Mouse (Mus musculus) erythroblast, adult 5-6 weeks (primary cell): ENCODE results near the gene Avpi1. TPM values are rescaled to one million over a fixed set of nuclear protein-coding genes. Genes with fewer than 3 reads are reported as not detected.

Source experiments
- ATAC-seq: replicated peaks from 2 replicates; pipeline ENCODE4 v1.8.0; 2016; ENCODE audit warnings: moderate number of reproducible peaks, mild to moderate bottlenecking, moderate TSS enrichment, inconsistent platforms; ENCODE audit not compliant: poor library complexity, low FRiP score, severe bottlenecking
- total RNA-seq, 2 experiments: library from RNA; stranded (forward) in 1 of 2; stranded (reverse) in 1 of 2; fragments of 150-400 nt in 1 of 2; fragments of 200-764, 138-1000 nt in 1 of 2; gene quantifications; 2 replicates each; pipeline versions ENCODE4 v1.2.3 to v1.2.4; 2015 to 2017; ENCODE audit warnings: low replicate concordance in 2 of 2

Avpi1 gene
- total RNA-seq (2015; ENCODE audit: low replicate concordance) (5.2 TPM in 1 of 2 replicates, not detected in the other), total RNA-seq (2017; ENCODE audit: low replicate concordance) (0.34 TPM in 1 of 2 replicates, not detected in the other)

GRCm38 (mm10) chr19:42128787-42129508, at the start of gene Avpi1:
Gene Avpi1 (minus strand): TSS chr19:42129059.
- peak; percentile 91 for ATAC-seq

DNA sequence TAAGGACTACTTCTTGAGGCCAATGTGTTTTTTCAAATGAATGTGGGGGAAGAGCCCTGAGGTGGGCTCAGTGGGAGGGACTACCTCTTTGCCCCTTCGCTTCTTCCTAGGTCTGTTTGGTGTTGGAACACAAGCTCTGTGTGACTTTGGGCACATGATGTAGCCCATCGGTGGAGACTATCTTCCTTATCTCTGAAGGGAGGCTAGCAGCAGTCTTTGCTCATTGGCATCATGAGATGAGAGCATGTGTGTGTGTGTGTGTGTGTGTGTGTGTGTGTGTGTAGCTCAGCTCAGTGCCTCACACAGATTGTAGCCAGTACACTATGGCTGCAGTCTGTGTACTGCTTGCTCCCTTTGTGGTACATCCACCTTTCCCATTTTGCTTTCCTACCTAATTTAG, 48.6 kb upstream of the Avpi1 start:
- no peak for ATAC-seq

GRCm38 (mm10) chr19:42176841-42177240, 48.0 kb upstream of the Avpi1 start:
- ATAC-seq = no peak

GRCm38 (mm10) chr19:42170025-42170969, 41.4 kb upstream of the Avpi1 start:
- peak; percentile 91 for ATAC-seq

DNA sequence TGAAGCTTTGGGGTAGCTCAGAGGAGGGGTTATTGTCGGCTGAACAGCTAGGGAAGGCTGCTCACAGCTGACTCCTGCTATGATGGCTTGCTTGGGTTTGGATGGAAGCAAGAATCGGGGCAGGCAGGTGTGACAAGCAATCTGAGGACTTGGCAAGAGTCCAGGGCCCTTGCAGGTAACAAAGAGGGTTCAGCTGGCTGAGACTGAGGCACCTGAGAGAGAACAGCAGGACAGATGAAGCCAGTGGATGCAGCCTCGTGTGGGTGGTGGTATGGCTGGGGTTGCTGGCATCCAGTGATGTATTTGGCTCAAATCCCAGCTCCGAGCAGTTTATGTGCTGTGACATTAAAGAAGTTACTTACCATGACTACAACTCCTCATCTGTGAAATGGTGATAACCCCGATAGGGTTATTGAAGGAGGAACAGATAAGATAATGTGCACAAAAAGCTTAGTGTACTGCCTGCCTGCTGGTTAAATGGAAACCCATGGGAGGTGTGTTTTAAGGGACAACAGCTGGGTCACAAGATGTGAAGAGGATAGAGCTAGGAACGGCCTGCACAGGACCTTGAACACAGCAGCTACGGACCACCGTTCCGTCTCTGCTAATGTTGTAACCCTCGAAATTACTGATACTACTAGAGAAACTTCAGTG, 40.6 kb upstream of the Avpi1 start:
- no peak for ATAC-seq

- ATAC-seq = no peak
These were observed 38.6 kb upstream of the Avpi1 start for GRCm38 (mm10) chr19:42167489-42167888.

GRCm38 (mm10) chr19:42166766-42167165, 37.9 kb upstream of the Avpi1 start:
- ATAC-seq = no peak

GRCm38 (mm10) chr19:42166130-42166529, 37.3 kb upstream of the Avpi1 start:
- ATAC-seq = peak; percentile 47

DNA sequence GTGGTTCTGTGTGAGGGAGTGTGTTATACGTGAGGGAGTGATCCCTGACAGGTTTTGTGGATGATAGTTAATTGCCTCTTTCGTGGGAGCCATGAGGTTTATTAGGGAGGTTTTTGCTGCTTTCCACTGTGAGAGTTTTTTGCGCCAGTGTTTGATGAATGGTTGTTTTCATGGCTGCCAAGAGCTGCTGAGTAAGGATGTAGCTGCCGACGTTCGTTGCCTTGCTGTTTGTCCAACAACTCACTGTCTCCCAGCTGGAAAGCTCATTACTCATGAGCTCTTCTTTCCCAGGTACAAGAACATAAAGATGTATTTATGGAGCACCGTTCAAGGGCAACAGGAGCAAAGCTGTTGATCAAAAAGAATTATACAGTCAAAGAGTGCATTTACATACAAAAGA, 35.3 kb upstream of the Avpi1 start:
- ATAC-seq = no peak

DNA sequence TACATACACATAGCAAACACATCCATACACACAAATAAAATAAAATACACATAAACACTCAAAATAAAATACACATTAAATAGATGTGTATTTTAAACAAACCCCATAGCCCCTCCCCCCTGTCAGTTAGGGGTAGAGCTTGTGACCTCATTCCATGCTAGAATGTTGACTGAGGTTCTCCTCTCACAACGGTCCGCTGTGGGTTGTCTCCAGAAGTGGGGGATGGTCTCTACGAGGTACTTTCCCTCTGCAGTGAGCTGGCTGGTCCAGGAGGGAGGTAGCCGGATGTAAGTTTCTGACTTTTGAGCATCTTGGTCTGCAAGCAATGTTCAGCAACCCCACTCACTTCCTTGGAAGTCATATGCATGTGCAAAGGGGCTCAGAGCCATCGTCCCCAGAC, 34.9 kb upstream of the Avpi1 start, which contains the start of gene Zfyve27:
TSS of gene Zfyve27 (plus strand) at position 188 of the 400 bp plus-strand sequence.
- no peak for ATAC-seq

DNA sequence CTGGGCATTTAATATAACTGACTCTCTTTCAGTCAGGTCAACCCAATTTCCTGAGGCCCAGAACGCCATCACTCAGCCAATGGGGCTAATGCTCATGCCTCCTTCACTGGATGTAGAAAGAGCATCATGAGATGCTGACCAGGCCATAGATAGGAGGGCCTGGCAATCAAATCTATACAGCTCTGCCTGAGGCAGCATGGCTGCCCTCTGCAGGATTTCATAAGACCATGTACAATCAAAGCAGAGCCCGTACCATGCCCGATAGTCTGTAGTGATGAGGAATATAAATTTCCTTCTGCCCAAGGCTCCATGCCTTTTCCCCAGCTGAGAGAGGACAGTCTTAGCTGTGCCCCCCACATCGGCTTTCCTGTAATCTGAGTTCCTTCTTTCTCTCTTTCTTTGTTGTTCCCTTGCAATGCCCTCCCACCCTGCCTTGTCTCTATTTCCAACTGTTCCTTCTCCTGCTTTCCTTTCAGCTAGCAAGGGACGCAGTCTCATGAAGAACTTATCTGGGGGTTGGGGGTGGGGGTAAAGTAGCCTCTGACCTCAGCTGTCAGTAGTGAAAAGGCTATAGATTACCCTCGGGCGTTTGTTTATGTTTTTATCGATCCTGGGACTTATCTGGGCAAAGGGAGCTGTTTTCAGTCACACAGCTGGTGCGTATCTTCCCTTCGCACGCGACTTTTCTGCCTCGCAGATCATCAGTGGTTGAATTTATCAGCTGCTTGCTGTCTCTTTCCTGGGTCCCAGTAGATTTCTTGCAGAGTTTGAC, 29.6 kb upstream of the Avpi1 start:
- 0 out of 2 replicates have a peak, but pooled peaks have one; percentile 46 for ATAC-seq

DNA sequence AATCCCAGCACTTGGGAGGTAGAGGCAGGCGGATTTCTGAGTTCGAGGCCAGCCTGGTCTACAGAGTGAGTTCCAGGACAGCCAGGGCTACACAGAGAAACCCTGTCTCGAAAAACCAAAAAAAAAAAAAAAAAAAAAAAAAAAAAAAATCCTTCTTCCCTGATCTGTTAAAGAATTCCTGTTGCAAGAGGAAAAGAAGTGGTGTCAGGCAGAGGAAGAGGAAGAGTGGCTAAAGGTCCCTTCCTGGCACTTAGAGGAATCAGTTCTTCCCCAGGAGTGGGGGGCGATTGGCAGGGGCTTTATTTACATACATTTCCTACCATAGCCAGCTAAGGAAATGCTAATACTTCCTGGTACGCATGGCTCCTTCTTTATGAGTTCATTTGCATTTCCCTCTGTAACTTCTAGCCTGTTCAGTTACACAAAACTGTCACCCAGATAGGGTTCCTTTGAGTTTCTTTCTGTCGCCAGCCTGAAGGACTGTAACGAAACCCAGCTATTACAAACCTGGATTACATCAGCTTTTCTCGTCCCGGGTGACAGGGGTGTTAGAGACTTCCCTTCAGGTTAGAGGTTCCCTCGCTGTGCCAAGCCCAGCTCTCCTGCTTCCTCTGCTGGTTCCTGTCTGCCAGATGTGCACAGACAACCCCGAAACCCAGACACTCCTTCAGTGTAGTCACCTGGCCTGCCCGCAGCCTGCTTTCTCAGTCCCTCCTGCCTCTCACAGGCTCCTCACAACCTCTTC, 28.8 kb upstream of the Avpi1 start:
- ATAC-seq = no peak

- ATAC-seq = peak; percentile 76
These were observed 23.1 kb upstream of the Avpi1 start for GRCm38 (mm10) chr19:42151990-42152389.

DNA sequence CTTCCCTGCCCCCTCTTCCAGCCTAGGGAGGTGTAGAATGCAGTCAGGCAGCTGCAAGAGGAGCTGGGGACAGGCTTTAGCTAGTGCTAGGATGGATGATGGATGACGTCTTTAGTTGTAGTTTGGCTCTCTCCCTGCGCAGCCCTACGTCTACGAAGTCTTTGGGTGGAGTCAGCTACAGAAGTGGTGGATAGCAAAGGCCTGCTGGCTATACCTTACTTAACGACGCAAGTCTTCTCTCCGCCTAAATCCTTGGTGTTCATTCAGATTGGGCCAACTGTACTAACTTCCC, 19.7 kb upstream of the Avpi1 start:
- ATAC-seq = no peak

DNA sequence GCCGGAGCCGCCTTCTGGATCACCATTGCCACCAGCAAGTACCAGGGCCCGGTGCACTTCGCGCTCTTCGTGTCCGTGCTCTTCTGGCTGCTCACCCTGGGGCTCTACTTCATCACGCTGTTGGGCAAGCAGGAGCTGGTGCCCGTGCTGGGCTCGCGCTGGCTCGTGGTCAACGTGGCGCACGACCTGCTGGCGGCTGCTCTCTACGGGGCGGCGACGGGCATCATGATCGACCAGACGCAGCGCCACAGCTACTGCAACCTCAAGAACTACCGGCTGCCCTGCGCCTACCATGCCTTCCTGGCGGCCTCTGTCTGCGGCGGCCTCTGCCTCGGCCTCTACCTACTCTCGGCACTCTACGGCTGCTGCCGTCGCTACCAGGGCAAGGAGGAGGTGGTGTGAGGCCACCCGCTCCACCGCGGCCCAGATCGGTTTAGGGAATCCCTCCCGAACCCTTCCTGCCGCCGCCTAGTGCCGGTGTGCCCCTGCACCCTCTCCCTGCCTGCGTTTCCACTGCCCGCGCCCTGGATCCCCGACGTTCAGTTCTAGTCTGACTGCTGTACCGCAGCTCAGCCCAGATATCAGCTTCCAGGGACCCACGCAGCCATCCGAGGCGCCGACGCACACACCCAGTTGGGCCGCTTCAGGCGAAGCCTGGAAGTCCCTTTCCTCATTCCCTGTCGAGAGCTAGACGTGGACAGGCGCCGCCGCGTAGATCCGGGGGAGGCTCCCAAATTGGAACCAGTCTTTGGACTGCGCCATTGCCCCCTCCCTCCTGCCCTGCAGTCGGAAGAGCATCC, 19.1 kb upstream of the Avpi1 start:
- ATAC-seq = no peak

DNA sequence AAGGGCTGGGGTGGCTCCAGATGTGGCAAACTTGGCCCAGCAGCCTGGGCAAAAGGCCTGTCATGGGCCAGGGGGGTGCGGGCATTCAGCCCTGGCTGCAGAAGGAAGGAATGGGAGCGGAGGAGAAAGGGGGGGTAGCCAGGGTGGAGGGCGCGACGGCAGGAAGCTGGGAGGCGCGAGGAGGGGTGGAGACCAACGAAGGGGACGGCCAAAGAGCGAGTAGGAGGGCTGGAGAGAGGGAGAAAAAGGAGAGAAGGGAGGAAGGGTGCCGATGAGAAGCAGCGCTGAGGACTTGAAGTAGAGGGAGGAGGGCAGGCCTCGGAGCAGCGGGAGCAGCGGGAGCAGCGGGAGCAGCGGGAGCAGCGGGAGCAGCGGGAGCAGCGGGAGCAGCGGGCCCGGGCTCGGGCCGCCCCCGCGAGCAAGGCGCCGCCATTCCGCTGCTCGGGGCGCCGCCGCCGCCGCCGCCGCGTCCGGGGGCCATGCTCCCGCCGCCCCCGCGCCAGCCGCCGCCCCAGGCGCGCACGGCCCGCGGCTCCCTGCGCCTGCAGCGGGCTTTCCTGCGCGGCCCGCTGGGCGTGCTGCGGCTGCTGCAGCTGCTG, 18.4 kb upstream of the Avpi1 start, which contains the start of gene Marveld1:
TSS of gene Marveld1 (plus strand) at position 231 of the 599 bp plus-strand sequence.
- ATAC-seq = no peak

DNA sequence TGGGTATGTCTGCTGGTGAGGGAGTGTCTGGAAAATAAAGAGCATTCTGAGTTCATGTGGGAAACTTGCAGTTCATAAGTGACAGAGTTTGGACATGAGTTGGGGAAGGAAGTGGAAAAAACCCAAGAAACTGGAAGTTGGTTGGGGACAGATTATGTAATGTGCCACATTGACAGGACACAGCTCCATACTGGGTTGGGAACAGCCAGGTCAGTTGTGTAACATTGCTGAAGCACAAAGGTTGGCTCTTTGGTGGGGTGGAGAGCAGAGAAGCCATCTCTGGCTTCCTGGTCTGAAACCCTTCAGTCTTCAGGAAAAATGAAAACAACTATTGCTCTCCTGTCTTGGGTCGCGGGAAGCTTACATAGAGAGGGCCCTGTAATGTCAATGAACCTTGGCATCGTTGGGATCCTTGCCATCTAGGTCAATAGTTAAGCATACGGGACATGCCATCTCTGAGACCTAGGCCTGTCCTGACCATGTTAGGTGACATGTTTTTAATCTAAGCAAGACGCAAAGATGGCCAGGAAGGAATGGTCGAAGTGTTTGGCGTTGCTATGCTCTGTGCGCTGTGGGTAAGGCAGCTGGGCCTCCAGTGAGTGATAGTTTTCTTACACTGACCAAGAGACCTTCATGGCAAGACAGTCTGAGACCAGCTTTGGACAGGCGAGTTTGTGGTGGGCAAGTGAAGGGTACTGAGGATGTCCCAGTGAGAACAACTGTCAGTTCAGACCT, 17.6 kb upstream of the Avpi1 start:
- ATAC-seq = no peak
